9 mouse cellular contexts compared by ENCODE assay signal in the genomic region with DNA sequence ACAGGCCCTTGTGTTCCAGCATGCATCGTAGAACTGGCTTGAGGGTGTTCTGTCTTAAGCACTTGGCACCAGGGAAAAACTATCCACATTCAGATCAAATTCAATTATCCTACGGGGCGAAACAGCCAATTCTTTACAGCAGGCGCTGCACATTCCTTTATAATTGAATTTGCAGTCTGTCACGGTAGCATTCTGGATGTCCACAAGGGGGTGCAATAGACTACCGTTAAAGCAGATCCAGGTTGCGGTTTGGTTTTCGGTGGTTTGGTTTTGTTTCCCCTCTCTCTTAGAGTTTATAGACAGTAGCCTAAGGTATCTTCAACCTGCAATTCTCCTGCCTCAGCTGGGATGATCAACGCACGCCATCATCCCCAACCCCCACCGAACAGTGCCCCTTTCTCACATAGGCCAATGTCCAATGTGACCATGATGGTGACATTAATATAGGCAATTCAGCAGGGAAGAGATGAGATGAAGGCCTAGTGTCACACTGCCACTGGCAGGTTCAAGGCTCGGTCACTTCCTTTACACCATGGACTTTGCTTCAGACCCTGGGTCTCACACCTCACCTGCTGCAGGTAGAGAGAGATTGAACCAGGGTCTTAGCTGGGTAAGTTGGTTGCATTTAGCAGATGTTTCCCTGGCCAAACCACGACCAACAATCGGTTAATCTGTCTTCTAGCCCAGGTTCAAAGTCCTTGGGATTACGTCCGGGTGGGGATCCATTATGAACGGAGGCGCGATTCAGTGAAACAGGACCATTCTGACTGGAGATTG. TPM values are rescaled to one million over a fixed set of nuclear protein-coding genes. Genes with fewer than 3 reads are reported as not detected.
DNase-seq lines count a peak whose midpoint lies in the region; ATAC-seq and TF ChIP-seq lines count a peak whose summit lies in the region.
"Had no signal": no experiment of that assay in that cellular context is flagged by ENCODE, and none has a peak within 500 bp of the region (broad histone marks: within the 10 kb centered on the region; RNA-seq: fewer than 3 reads in every experiment).

No protein-coding gene starts in this region.

- H3K9me3 ChIP-seq in hindbrain, postnatal 0 days (ENCODE audit: low read length) = no peaks in the 10 kb centered on the region
- H3K9me3 ChIP-seq in neural tube, embryonic 15.5 days (replicated peaks) = no peaks in the 10 kb centered on the region
- H3K9me3 ChIP-seq: midbrain, embryonic 12.5 days had no signal

- ATAC-seq in hindbrain, postnatal 0 days = peak; percentile 30; the same call in 1 of the 2 replicates
- peak; percentile 46; the same call in 1 of the 2 replicates for ATAC-seq in neural tube, embryonic 15.5 days (ENCODE audit: low FRiP score)

- H3K36me3 ChIP-seq in hindbrain, postnatal 0 days (ENCODE audit: insufficient read depth, low read length) = no peaks in the 10 kb centered on the region
- H3K36me3 ChIP-seq in liver, adult 2 months (ENCODE audit: control insufficient read depth, insufficient read depth, low read length) = peaks cover 23% of the 10 kb centered on the region
- H3K36me3 ChIP-seq in neural tube, embryonic 15.5 days = peaks cover 3% of the 10 kb centered on the region; the same call in 1 of the 2 replicates
- H3K36me3 ChIP-seq: midbrain, embryonic 12.5 days had no signal

- intact Hi-C loops in left cerebral cortex, adult 2 months (cut with DNase I) = loop anchor here (2.0 kb wide), 2 partner anchors 191 to 377 kb away; no protein-coding TSS in a partner anchor

- TF ChIP-seq CTCF in left cerebral cortex, adult 2 months (IDR thresholded peaks at IDR 0.05) = peak; percentile 82
- TF ChIP-seq CTCF in hindbrain, postnatal 0 days (IDR thresholded peaks at IDR 0.05; ENCODE audit: low read depth) = peak; percentile 84
- TF ChIP-seq CTCF in liver, adult 2 months (IDR thresholded peaks at IDR 0.05; ENCODE audit: low read depth, low read length) = peak; percentile 29; the same call in 1 of the 2 replicates

- no peak overlapping the region for H3K27ac ChIP-seq in left cerebral cortex, adult 2 months
- H3K27ac ChIP-seq in hindbrain, postnatal 0 days = no peak overlapping the region
- no peak overlapping the region for H3K27ac ChIP-seq in liver, adult 2 months (replicated peaks; ENCODE audit: insufficient read depth, low read depth, low read length)
- H3K27ac ChIP-seq in neural tube, embryonic 15.5 days (replicated peaks) = no peak overlapping the region
- H3K27ac ChIP-seq: midbrain, embryonic 12.5 days had no signal

- no peaks in the 10 kb centered on the region for H3K4me1 ChIP-seq in hindbrain, postnatal 0 days (ENCODE audit: insufficient read depth, low read length)
- H3K4me1 ChIP-seq in liver, adult 2 months (ENCODE audit: control insufficient read depth, insufficient read depth, low read length) = peaks cover 5% of the 10 kb centered on the region
- H3K4me1 ChIP-seq in neural tube, embryonic 15.5 days = peaks cover 17% of the 10 kb centered on the region

- no peak for TF ChIP-seq POLR2A in liver, adult 2 months (IDR thresholded peaks at IDR 0.05; ENCODE audit: extremely low read depth, insufficient read depth, low read length)

- H3K27me3 ChIP-seq in hindbrain, postnatal 0 days (ENCODE audit: insufficient read depth, low read length) = peaks cover 9% of the 10 kb centered on the region; the same call in 1 of the 2 replicates
- H3K27me3 ChIP-seq in liver, adult 2 months (ENCODE audit: control insufficient read depth, insufficient read depth, low read length) = no peaks in the 10 kb centered on the region
- H3K27me3 ChIP-seq in neural tube, embryonic 15.5 days (replicated peaks) = peaks cover 14% of the 10 kb centered on the region

- 42% methylated on average over 19 of the region's 19 CpGs for WGBS in hindbrain, postnatal 0 days
- WGBS in liver, adult 2 months = 35% methylated on average over 19 of the region's 19 CpGs
- WGBS in neural tube, embryonic 15.5 days = 46% methylated on average over 19 of the region's 19 CpGs

- H3K9ac ChIP-seq in hindbrain, postnatal 0 days (replicated peaks; ENCODE audit: low read length) = no peak overlapping the region
- H3K9ac ChIP-seq in liver, adult 2 months (ENCODE audit: low read depth, low read length) = no peak overlapping the region
- H3K9ac ChIP-seq in neural tube, embryonic 15.5 days (replicated peaks) = no peak overlapping the region
- H3K9ac ChIP-seq: midbrain, embryonic 12.5 days had no signal

- no peak overlapping the region for H3K4me2 ChIP-seq in hindbrain, postnatal 0 days (ENCODE audit: low read depth, low read length)
- no peak overlapping the region for H3K4me2 ChIP-seq in neural tube, embryonic 15.5 days
- H3K4me2 ChIP-seq: midbrain, embryonic 12.5 days had no signal

- DNase-seq in left cerebral cortex, adult 2 months (ENCODE audit: extremely low spot score in 1 of 2, low spot score in 2 of 2) = peak in 1 of 2 experiments; percentile 38
- no peak for DNase-seq in left cerebral cortex, adult 8-10 months (ENCODE audit: low spot score in 2 of 2)
- peak; percentile 74 for DNase-seq in R1 (ENCODE audit: low read depth, low spot score)
- DNase-seq in embryo, embryonic 9.5 days (ENCODE audit: extremely low spot score) = peak; percentile 71
- DNase-seq in hindbrain, postnatal 0 days (ENCODE audit: low spot score) = peak; percentile 87
- DNase-seq in liver, adult 2 months (ENCODE audit: extremely low read depth, low read depth, low spot score) = peak; percentile 64
- no peak for DNase-seq in urinary bladder, adult 18-20 months (ENCODE audit: low spot score in 2 of 2)

- H3K4me3 ChIP-seq in left cerebral cortex, adult 2 months = no peak overlapping the region
- no peak overlapping the region for H3K4me3 ChIP-seq in hindbrain, postnatal 0 days (ENCODE audit: low read length)
- H3K4me3 ChIP-seq in liver, adult 2 months (ENCODE audit: insufficient read depth, low read depth, low read length) = no peak overlapping the region
- H3K4me3 ChIP-seq in neural tube, embryonic 15.5 days (replicated peaks) = no peak overlapping the region
- H3K4me3 ChIP-seq: midbrain, embryonic 12.5 days had no signal

- H3K79me2 ChIP-seq in liver, adult 2 months (ENCODE audit: control insufficient read depth, insufficient read depth, low read length) = no peaks in the 10 kb centered on the region

RNA-seq across cellular contexts. Expression of gene Creg1, which starts 12.2 kb away (rescaled TPM):
- 10 to 100 TPM; 24.8 to 29.0 TPM for total RNA-seq in left cerebral cortex, adult 2 months (2021)
- 10 to 100 TPM; 32.5 to 44.4 (median 38.7) TPM for total RNA-seq in left cerebral cortex, adult 8-10 months (2022)
- 25.3 and 27.5 TPM in 2 replicates for total RNA-seq in hindbrain, postnatal 0 days (2014; rRNA removed)
- polyA plus RNA-seq in hindbrain, postnatal 0 days (2015; fragmentation: Nextera tagmentation; extraction: Ambion mirVana) = 48.0 and 48.8 TPM in 2 replicates
- total RNA-seq in liver, adult 2 months (2014; rRNA removed) = 414 and 570 TPM in 2 replicates
- 420 and 447 TPM in 2 replicates for polyA plus RNA-seq in liver, adult 2 months (2012; rRNA removed)
- 45.7 and 47.1 TPM in 2 replicates for polyA plus RNA-seq in neural tube, embryonic 15.5 days (2015; fragmentation: Nextera tagmentation; extraction: Ambion mirVana)

RNA-seq across cellular contexts. Expression of gene Cd247, which starts 12.8 kb away (rescaled TPM):
- total RNA-seq in left cerebral cortex, adult 2 months (2021) = not detected
- total RNA-seq in left cerebral cortex, adult 8-10 months (2022) = not detected
- total RNA-seq in hindbrain, postnatal 0 days (2014; rRNA removed) = not detected in 2 replicates
- polyA plus RNA-seq in hindbrain, postnatal 0 days (2015; fragmentation: Nextera tagmentation; extraction: Ambion mirVana) = 0.39 and 0.55 TPM in 2 replicates
- total RNA-seq in liver, adult 2 months (2014; rRNA removed) = 0.40 and 0.55 TPM in 2 replicates
- polyA plus RNA-seq in liver, adult 2 months (2012; rRNA removed) = 0.36 and 0.64 TPM in 2 replicates
- polyA plus RNA-seq in neural tube, embryonic 15.5 days (2015; fragmentation: Nextera tagmentation; extraction: Ambion mirVana) = 0.70 and 7.6 TPM in 2 replicates

Comparison
In these comparisons a context has a peak if more than half of its experiments do, and no peak if none do; other contexts are left out.
1. DNase-seq: peak in R1 (single experiment), embryo, embryonic 9.5 days (single experiment), hindbrain, postnatal 0 days (single experiment) and liver, adult 2 months (single experiment); none in left cerebral cortex, adult 8-10 months (0 of 2) and urinary bladder, adult 18-20 months (0 of 2).
2. CTCF ChIP-seq: peak in every context shown above with its lines; median percentile 84 in hindbrain, postnatal 0 days; 82 in left cerebral cortex, adult 2 months; 29 in liver, adult 2 months.